Mouse (Mus musculus): Measurements from ENCODE around the gene Tgfbrap1. TPM values are rescaled to one million over a fixed set of nuclear protein-coding genes. Genes with fewer than 3 reads are reported as not detected.

The Tgfbrap1 gene
- polyA plus RNA-seq (2015; fragmentation: Illumina TruSeq; extraction: RNeasy Lipid Tissue Mini Kit (QIAGEN cat#74804); ENCODE audit: insufficient read depth, low replicate concordance): 21.4 TPM

GRCm38 (mm10) chr1:43098031-43098984, at the start of gene Tgfbrap1, which contains the start of gene AI597479:
Tgfbrap1 (minus strand) TSS chr1:43098637.
AI597479 (plus strand) TSS chr1:43098710.

Other genes with a start within 250 kb of the Tgfbrap1 start
- 45.2 TPM for gene Mrps9, start 247.4 kb downstream of the Tgfbrap1 start, polyA plus RNA-seq (2015; fragmentation: Illumina TruSeq; extraction: RNeasy Lipid Tissue Mini Kit (QIAGEN cat#74804); ENCODE audit: insufficient read depth, low replicate concordance)
- 0.26 TPM for gene Gpr45, start 145.8 kb downstream of the Tgfbrap1 start, polyA plus RNA-seq (2015; fragmentation: Illumina TruSeq; extraction: RNeasy Lipid Tissue Mini Kit (QIAGEN cat#74804); ENCODE audit: insufficient read depth, low replicate concordance)
- 21.1 TPM for gene AI597479, start 73 bp upstream of the Tgfbrap1 start, polyA plus RNA-seq (2015; fragmentation: Illumina TruSeq; extraction: RNeasy Lipid Tissue Mini Kit (QIAGEN cat#74804); ENCODE audit: insufficient read depth, low replicate concordance)
- gene Fhl2, start 98.3 kb upstream of the Tgfbrap1 start, polyA plus RNA-seq (2015; fragmentation: Illumina TruSeq; extraction: RNeasy Lipid Tissue Mini Kit (QIAGEN cat#74804); ENCODE audit: insufficient read depth, low replicate concordance): 2.1 TPM